Mouse (Mus musculus): ENCODE results near the gene Sorbs2. TPM values are rescaled to one million over a fixed set of nuclear protein-coding genes. Genes with fewer than 3 reads are reported as not detected.

Sorbs2 gene
- polyA plus RNA-seq, 1 experiment from 2014 or later: 65.1 TPM

DNA sequence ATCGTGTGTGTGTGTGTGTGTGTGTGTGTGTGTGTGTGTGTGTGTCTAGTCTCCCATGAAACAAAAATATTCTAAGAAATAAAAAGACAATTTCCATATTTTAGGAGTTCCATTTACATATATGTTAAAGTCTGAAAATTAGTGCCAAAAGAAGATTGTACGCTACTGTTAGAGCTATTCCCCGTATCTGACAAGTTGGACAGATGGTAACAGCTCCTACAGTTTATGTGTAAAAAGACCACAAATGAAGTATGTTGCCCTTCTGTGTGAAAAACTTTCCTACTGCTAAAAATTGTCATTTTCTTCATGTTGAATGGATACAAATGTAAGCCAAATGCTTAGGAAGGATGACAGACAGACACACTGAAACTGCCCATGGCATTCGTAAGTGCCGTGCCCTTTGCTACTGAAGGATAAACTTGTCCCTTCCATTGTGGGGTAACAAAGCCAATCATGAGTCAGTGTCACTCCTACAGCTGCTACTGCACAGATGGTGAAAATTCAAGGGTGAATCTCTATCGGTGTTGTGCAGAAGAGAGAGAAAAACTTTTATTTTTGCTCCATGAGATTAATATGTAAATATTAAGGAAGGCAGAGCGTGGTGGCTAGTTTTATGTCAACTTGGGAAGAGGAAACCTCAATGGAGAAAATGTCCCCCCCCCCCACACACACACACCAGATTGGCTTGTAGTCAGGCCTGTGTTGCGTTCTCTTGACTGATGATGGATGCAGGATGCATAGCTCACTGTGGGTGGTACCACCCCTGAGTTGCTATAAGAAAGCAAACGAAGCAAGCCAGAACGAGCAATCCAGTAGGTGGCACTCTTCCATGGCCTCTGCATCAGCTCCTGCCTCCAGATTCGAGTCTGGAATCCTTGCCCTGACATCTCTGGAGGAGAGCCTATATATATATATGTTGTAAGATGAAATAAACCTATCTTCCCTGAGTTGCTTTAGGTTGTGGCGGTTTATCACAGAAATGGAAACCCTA lies 244.2 kb downstream of the Sorbs2 start:
- Histone ChIP-seq H3K27me3 (replicated peaks) (no peaks in the 10 kb centered on the region), H3K4me1 (no peaks in the 10 kb centered on the region), H3K9ac (no peak overlapping the region), H3K9me3 (no peaks in the 10 kb centered on the region), H3K36me3 (replicated peaks) (no peaks in the 10 kb centered on the region), H3K4me2 (no peak overlapping the region), H3K27ac (no peak overlapping the region), H3K4me3 (no peak overlapping the region)
- WGBS: 69% methylated on average over 12 of the region's 12 CpGs
- no peak for ATAC-seq (replicated peaks)

DNA sequence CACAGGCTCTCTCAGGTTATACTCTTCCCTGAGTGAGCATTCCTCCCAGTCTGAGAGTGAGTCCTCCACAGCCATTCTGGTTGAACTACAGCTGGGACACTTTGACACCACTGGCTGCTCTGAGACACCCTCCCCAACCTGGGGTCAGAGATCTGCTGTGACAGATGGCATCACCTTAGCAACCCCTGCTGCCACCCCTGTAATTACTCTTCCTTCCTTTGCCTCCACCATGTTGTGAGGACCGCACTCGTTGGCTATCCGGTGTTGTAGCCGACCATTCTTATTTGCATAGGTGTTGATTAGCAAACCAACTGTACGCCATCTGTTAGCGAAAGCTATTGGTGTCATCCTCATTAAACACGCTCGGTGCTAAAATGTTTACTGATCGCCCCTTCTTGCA lies 247.9 kb downstream of the Sorbs2 start:
- H3K9me3 ChIP-seq: no peaks in the 10 kb centered on the region
- no peak overlapping the region for H3K4me2 ChIP-seq
- H3K4me3 ChIP-seq: no peak overlapping the region
- peaks cover 6% of the 10 kb centered on the region; the same call in 1 of the 2 replicates for H3K36me3 ChIP-seq (replicated peaks)
- WGBS: 81% methylated on average over 9 of the region's 9 CpGs
- no peaks in the 10 kb centered on the region for H3K27me3 ChIP-seq (replicated peaks)
- no peaks in the 10 kb centered on the region for H3K4me1 ChIP-seq
- no peak overlapping the region for H3K27ac ChIP-seq
- ATAC-seq (replicated peaks): 0 out of 2 replicates have a peak, but pooled peaks have one; percentile 14
- H3K9ac ChIP-seq: no peak overlapping the region

DNA sequence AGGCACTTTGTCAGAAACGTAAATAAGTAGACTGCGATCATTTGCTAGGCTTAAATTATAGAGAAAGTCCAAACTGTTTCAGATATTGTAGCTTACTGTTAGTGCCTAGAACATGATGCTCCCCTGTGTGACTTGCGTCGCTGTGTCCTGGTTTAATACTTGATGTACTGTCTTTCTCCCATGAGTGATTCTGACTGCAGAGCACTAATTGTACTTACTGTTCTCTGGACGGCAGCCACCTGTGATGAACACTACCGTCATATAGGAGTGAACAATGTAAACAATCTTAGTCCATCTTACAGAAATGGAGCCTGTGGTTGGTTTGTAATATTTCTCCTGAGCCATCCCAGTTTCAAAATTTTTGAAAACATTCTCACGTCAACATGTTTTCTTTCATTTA lies 248.4 kb downstream of the Sorbs2 start:
- Histone ChIP-seq H3K4me3 (no peak overlapping the region), H3K4me2 (no peak overlapping the region), H3K36me3 (replicated peaks) (peaks cover 11% of the 10 kb centered on the region; the same call in 1 of the 2 replicates), H3K9ac (no peak overlapping the region), H3K4me1 (no peaks in the 10 kb centered on the region), H3K9me3 (no peaks in the 10 kb centered on the region), H3K27ac (no peak overlapping the region), H3K27me3 (replicated peaks) (no peaks in the 10 kb centered on the region)
- no peak for ATAC-seq (replicated peaks)
- 88% methylated on average over 7 of the region's 7 CpGs for WGBS

DNA sequence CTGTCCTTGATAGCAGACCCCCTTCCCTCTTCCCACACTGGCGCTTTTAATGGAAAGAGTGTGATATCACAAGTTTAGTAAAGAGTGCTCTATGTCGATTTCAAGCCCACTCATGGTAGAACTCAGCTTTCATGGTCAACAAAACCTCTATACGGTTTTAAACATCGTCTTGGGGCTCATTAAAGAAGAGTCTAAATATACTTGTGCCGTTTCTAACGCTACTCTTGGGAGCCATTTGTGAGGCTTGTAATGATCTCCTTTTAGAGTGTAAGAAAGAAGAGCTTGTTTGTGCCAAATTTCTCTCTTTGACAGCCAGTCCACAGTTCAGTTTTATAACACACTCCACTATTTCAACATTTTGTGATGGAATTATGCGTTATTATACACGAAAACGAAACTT lies 253.0 kb downstream of the Sorbs2 start:
- 90% methylated on average over 9 of the region's 9 CpGs for WGBS

DNA sequence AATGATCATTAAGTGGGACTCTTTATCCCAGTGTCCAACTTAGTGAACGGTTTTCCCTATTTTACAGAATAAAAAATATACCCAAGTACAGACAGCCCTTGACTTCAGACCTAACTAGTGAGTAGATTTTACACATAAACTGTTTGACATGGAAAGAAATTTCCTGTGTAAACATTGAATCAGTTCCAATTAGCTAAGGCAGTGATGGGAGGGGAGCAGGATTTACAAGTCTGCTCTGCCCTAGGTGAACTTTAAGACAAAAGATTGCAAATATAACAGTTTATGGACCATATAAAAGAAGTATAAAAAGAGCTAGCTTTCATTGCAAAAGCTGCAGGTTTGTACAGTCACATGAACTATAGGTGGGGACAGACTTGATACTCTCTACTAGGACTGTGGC lies 253.5 kb downstream of the Sorbs2 start:
- no peak overlapping the region for H3K27ac ChIP-seq
- no peak overlapping the region for H3K4me2 ChIP-seq
- H3K9ac ChIP-seq: no peak overlapping the region
- H3K4me1 ChIP-seq: peaks cover 17% of the 10 kb centered on the region
- no peaks in the 10 kb centered on the region for H3K27me3 ChIP-seq (replicated peaks)
- H3K9me3 ChIP-seq: no peaks in the 10 kb centered on the region
- WGBS: 92% methylated on average over 1 of the region's 1 CpGs
- peaks cover 11% of the 10 kb centered on the region; the same call in 1 of the 2 replicates for H3K36me3 ChIP-seq (replicated peaks)
- no peak for ATAC-seq (replicated peaks)
- H3K4me3 ChIP-seq: no peak overlapping the region

More for the DNA sequence above, 253.0 kb downstream of the Sorbs2 start:
- no peak overlapping the region for H3K4me3 ChIP-seq
- peaks cover 17% of the 10 kb centered on the region for H3K4me1 ChIP-seq
- H3K9me3 ChIP-seq: no peaks in the 10 kb centered on the region
- no peaks in the 10 kb centered on the region for H3K27me3 ChIP-seq (replicated peaks)
- no peak overlapping the region for H3K9ac ChIP-seq
- H3K27ac ChIP-seq: no peak overlapping the region
- H3K36me3 ChIP-seq (replicated peaks): peaks cover 11% of the 10 kb centered on the region; the same call in 1 of the 2 replicates
- no peak overlapping the region for H3K4me2 ChIP-seq
- no peak for ATAC-seq (replicated peaks)

DNA sequence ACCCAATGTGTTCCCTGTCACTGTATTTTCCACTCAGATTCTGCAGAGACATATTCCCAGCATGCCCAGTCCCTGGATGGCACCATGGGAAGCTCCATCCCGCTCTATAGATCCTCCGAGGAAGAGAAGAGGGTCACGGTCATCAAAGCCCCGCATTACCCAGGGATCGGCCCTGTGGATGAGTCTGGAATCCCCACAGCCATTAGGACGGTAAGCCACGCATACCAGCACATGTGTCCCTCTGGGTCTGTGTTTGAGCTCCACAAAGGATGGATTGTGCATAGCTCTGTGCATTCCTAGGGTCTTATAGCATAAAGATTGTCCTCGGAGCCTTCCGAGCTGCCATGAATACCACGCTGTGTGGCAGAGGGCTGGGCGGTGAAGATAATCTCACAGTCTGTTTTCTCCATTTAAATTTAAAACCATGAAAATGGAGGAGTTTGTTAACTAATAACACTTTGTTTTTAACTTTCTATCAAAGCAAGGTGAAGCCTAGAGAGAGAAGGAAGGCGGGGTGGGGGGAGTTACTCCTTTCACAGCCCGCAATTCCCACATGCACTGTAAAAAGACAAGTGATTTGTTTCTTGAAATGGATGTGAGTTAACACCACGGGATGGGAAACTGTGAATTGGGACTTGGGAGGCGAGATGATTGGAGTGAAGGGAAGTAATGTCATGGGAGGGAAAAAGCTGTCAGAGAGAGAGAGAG lies 255.5 kb downstream of the Sorbs2 start:
- H3K4me2 ChIP-seq: no peak overlapping the region
- peaks cover 11% of the 10 kb centered on the region; the same call in 1 of the 2 replicates for H3K36me3 ChIP-seq (replicated peaks)
- WGBS: 64% methylated on average over 15 of the region's 15 CpGs
- H3K9me3 ChIP-seq: no peaks in the 10 kb centered on the region
- peaks cover 17% of the 10 kb centered on the region for H3K4me1 ChIP-seq
- ATAC-seq (replicated peaks): peak; percentile 48
- no peaks in the 10 kb centered on the region for H3K27me3 ChIP-seq (replicated peaks)
- no peak overlapping the region for H3K4me3 ChIP-seq
- H3K9ac ChIP-seq: no peak overlapping the region
- H3K27ac ChIP-seq: peak overlapping the region; percentile 57; the same call in 1 of the 2 replicates

DNA sequence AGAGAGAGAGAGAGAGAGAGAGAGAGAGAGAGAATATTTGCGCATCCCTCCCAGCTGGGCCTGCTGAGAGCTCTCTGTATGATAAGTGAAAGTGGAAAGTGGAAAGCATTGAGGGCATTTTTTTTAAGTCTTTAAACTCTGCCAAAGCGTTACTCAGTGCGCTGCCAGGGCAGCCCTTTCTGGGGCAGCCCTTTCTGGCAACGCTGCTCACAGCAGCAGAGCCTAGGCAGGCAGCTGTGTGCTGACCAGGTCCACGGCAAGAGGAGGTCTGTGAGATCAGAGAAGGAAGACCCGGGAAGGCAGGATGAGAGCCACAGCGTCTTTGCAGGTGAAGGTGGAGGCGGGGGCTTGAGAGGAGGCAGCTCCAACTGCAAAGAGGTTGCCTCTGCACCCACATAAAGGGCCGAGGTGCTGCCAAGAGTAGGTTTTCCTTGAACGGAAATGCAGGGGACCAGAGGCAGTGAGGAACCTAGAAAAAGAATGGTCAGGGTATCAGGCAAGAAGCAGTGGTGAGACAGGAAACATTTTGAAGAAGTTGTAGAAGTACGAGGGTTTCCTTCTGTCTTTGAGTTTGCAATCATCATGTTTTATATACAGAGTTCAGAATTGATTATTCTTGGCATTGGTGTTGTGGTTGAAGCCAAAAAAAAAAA lies 256.2 kb downstream of the Sorbs2 start:
- Histone ChIP-seq H3K27me3 (replicated peaks) (no peaks in the 10 kb centered on the region), H3K4me1 (peaks cover 17% of the 10 kb centered on the region), H3K9ac (no peak overlapping the region), H3K4me3 (no peak overlapping the region), H3K27ac (peak overlapping the region; percentile 57; the same call in 1 of the 2 replicates), H3K4me2 (peak overlapping the region; percentile 7; the same call in 1 of the 2 replicates), H3K36me3 (replicated peaks) (peaks cover 11% of the 10 kb centered on the region; the same call in 1 of the 2 replicates), H3K9me3 (no peaks in the 10 kb centered on the region)
- 59% methylated on average over 11 of the region's 11 CpGs for WGBS
- peak; percentile 66; the same call in 1 of the 2 replicates for ATAC-seq (replicated peaks)

DNA sequence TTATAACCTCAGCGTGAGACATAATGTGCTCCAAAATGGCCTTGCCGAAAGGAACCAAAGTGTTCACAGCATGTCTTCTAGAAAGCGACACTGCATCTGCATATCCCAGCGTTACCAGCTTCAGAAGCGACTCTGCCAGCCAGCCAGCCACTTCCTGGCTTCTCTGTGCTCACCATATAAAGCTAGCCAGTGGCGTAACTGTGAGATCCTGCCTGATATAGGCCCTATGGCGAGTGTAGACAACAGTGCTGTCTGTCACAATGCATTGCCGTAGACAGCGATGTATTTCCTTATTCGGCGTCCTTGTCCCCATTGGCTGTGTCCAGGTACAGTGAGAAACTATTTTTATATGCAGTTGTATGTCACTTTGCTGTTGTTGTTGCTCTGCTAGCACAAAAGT lies 258.6 kb downstream of the Sorbs2 start:
- ATAC-seq (replicated peaks): no peak

DNA sequence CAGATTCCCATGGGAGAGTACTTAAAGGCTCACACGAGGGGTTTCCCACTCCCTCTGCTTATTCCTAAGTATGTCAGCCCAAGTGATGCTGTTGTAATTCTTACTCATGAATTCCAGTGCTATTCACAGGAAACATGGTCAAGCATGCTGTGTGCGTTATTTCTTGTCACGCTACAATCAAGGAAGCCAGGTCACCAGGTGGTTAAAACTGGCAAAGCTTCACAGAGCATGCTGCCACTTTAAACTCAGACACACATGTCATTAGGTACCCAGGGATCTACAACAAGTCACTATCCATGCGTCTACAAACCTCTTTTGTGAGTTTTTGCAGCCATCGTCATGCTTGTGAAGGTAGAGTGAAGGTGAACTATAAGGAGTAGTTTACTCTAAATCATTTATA lies 267.3 kb downstream of the Sorbs2 start:
- Histone ChIP-seq H3K27ac (no peak overlapping the region), H3K9ac (no peak overlapping the region), H3K36me3 (replicated peaks) (peaks cover 24% of the 10 kb centered on the region; the same call in 1 of the 2 replicates), H3K27me3 (replicated peaks) (no peaks in the 10 kb centered on the region), H3K4me2 (no peak overlapping the region), H3K9me3 (no peaks in the 10 kb centered on the region), H3K4me1 (no peaks in the 10 kb centered on the region), H3K4me3 (no peak overlapping the region)
- WGBS: 88% methylated on average over 5 of the region's 5 CpGs
- ATAC-seq (replicated peaks): no peak

More for the DNA sequence above, 258.6 kb downstream of the Sorbs2 start:
- H3K4me3 ChIP-seq: no peak overlapping the region
- H3K36me3 ChIP-seq (replicated peaks): peaks cover 6% of the 10 kb centered on the region; the same call in 1 of the 2 replicates
- H3K4me2 ChIP-seq: no peak overlapping the region
- H3K27ac ChIP-seq: no peak overlapping the region
- no peaks in the 10 kb centered on the region for H3K27me3 ChIP-seq (replicated peaks)
- no peaks in the 10 kb centered on the region for H3K9me3 ChIP-seq
- no peak overlapping the region for H3K9ac ChIP-seq
- peaks cover 17% of the 10 kb centered on the region for H3K4me1 ChIP-seq
- 75% methylated on average over 11 of the region's 11 CpGs for WGBS

DNA sequence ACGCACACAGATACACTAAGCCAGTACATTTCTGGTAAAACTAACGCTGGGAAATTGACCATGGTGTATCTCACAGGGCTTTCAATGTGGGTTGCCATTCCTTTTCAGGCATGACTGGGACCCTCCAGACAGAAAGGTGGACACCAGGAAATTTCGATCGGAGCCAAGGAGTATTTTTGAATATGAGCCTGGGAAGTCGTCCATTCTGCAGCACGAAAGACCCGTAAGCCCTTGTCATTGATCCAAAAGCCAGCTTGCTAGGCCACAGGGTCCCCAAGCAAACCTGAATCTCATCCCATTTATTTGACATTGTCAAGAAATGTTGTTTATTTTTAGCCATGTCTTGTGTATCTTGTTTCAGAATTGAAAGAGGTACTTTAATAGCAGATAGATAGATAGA lies 267.9 kb downstream of the Sorbs2 start:
- 96% methylated on average over 7 of the region's 7 CpGs for WGBS
- H3K36me3 ChIP-seq (replicated peaks): peaks cover 20% of the 10 kb centered on the region; the same call in 1 of the 2 replicates
- no peak overlapping the region for H3K9ac ChIP-seq
- H3K9me3 ChIP-seq: no peaks in the 10 kb centered on the region
- no peak overlapping the region for H3K4me2 ChIP-seq
- H3K27me3 ChIP-seq (replicated peaks): no peaks in the 10 kb centered on the region
- no peak for ATAC-seq (replicated peaks)
- no peak overlapping the region for H3K4me3 ChIP-seq
- no peak overlapping the region for H3K27ac ChIP-seq
- no peaks in the 10 kb centered on the region for H3K4me1 ChIP-seq

DNA sequence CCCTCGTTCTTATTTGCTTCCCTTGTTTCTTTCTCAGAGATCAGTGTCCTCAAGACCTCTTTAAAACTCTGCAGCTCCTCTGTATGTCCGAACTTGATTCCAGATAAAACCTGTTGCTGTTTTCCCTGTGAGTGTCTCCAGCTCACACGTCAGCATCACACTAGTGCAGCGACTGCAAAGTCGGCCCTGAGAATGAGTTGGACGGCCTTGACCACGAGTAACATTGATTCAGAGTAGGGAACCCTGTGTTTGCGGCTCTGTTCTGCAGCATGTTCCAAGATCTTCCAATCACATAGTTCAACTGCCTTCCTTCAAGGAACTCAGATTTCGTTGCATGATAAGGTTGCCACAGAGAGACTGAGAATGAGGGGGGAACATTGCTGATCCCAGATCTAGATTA lies 268.8 kb downstream of the Sorbs2 start:
- no peak overlapping the region for H3K9ac ChIP-seq
- H3K27me3 ChIP-seq (replicated peaks): no peaks in the 10 kb centered on the region
- 94% methylated on average over 9 of the region's 9 CpGs for WGBS
- no peak overlapping the region for H3K4me3 ChIP-seq
- H3K27ac ChIP-seq: no peak overlapping the region
- peaks cover 20% of the 10 kb centered on the region; the same call in 1 of the 2 replicates for H3K36me3 ChIP-seq (replicated peaks)
- H3K4me2 ChIP-seq: no peak overlapping the region
- ATAC-seq (replicated peaks): no peak
- H3K4me1 ChIP-seq: no peaks in the 10 kb centered on the region
- H3K9me3 ChIP-seq: no peaks in the 10 kb centered on the region

DNA sequence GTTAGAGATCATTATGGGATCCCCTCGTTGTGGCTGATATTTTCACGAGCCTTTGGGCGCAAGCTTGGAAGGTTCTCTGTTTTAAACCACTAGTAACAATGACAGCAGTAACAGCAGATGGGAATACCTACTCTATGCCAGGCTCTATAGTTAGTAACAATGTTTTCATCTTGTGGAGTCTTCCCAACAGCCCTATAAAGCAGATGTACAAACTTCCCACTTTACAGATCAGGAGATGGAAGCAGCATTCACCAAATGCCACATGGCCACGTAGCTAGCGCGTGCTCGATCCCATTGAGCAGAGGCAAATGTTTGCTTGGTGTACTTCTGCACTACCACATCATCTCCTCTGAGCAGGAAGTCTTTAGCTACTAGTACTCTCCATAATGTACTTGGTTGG lies 269.4 kb downstream of the Sorbs2 start:
- Histone ChIP-seq H3K4me1 (no peaks in the 10 kb centered on the region), H3K4me2 (no peak overlapping the region), H3K27ac (no peak overlapping the region), H3K36me3 (replicated peaks) (peaks cover 16% of the 10 kb centered on the region; the same call in 1 of the 2 replicates), H3K27me3 (replicated peaks) (no peaks in the 10 kb centered on the region), H3K4me3 (no peak overlapping the region), H3K9me3 (no peaks in the 10 kb centered on the region), H3K9ac (no peak overlapping the region)
- ATAC-seq (replicated peaks): no peak
- over 99% methylated on average over 7 of the region's 7 CpGs for WGBS
